Mouse (Mus musculus): Measurements from ENCODE around the gene Trib3. TPM values are rescaled to one million over a fixed set of nuclear protein-coding genes. Genes with fewer than 3 reads are reported as not detected.

The Trib3 gene
- polyA plus RNA-seq, 1 experiment, result 47.3 TPM

GRCm38 (mm10) chr2:152293727-152294475 is 49.9 kb downstream of the Trib3 start, which contains the start of gene Tbc1d20:
Gene Tbc1d20, plus strand, starts transcription at chr2:152293828.
- no peak for TF ChIP-seq GATA1 (IDR thresholded peaks at IDR 0.05; ENCODE audit: low read length)

- TF ChIP-seq GATA1 (IDR thresholded peaks at IDR 0.05; ENCODE audit: low read length), result no peak
Observed at GRCm38 (mm10) chr2:152293179-152293726, 50.6 kb downstream of the Trib3 start.

GRCm38 (mm10) chr2:152292475-152292874 is 51.4 kb downstream of the Trib3 start:
- TF ChIP-seq GATA1 (IDR thresholded peaks at IDR 0.05; ENCODE audit: low read length), result no peak

- no peak for TF ChIP-seq GATA1 (IDR thresholded peaks at IDR 0.05; ENCODE audit: low read length)
Observed at GRCm38 (mm10) chr2:152288046-152288445, 55.8 kb downstream of the Trib3 start.

GRCm38 (mm10) chr2:152287560-152287959 is 56.3 kb downstream of the Trib3 start:
- no peak for TF ChIP-seq GATA1 (IDR thresholded peaks at IDR 0.05; ENCODE audit: low read length)

Other genes with a start within 250 kb of the Trib3 start
- gene Srxn1, start 238.5 kb downstream of the Trib3 start, polyA plus RNA-seq (2012), result 16.3 and 25.2 TPM in 2 replicates
- not detected in 2 replicates for gene Tcf15, start 200.5 kb downstream of the Trib3 start, polyA plus RNA-seq (2012)
- gene Csnk2a1, start 117.2 kb downstream of the Trib3 start, polyA plus RNA-seq (2012), result 14.0 and 14.9 TPM in 2 replicates
- gene Tbc1d20, start 50.2 kb downstream of the Trib3 start, polyA plus RNA-seq (2012), result 15.5 and 17.7 TPM in 2 replicates
- 246 and 263 TPM in 2 replicates for gene Rbck1, start 11.4 kb downstream of the Trib3 start, polyA plus RNA-seq (2012)
- not detected in 2 replicates for gene Nrsn2, start 32.6 kb upstream of the Trib3 start, polyA plus RNA-seq (2012)
- gene Sox12, start 54.0 kb upstream of the Trib3 start, polyA plus RNA-seq (2012), result 55.7 and 57.5 TPM in 2 replicates
- 23.4 and 24.1 TPM in 2 replicates for gene Zcchc3, start 71.0 kb upstream of the Trib3 start, polyA plus RNA-seq (2012)
- 0.06 and 0.08 TPM in 2 replicates for gene 6820408C15Rik, start 71.6 kb upstream of the Trib3 start, polyA plus RNA-seq (2012)
- gene Defb23, start 120.6 kb upstream of the Trib3 start, polyA plus RNA-seq (2012), result not detected in 2 replicates
- not detected in 2 replicates for gene Defb20, start 133.0 kb upstream of the Trib3 start, polyA plus RNA-seq (2012)
- not detected in 2 replicates for gene Defb22, start 146.1 kb upstream of the Trib3 start, polyA plus RNA-seq (2012)
- not detected in 2 replicates for gene Defb26, start 167.7 kb upstream of the Trib3 start, polyA plus RNA-seq (2012)
- gene Defb28, start 174.2 kb upstream of the Trib3 start, polyA plus RNA-seq (2012), result not detected in 2 replicates
- not detected in 2 replicates for gene Defb29, start 196.1 kb upstream of the Trib3 start, polyA plus RNA-seq (2012)
- not detected in 2 replicates for gene Gm17416, start 225.3 kb upstream of the Trib3 start, polyA plus RNA-seq (2012)
- gene Defb21, start 228.7 kb upstream of the Trib3 start, polyA plus RNA-seq (2012), result not detected in 2 replicates
- not detected in 2 replicates for gene Defb19, start 236.3 kb upstream of the Trib3 start, polyA plus RNA-seq (2012)